Mouse (Mus musculus): ENCODE measurements around the gene Vps8.
A peak's percentile ranks its signal among the peaks of the same experiment; 100 is the strongest.

Gene Vps8

DNA sequence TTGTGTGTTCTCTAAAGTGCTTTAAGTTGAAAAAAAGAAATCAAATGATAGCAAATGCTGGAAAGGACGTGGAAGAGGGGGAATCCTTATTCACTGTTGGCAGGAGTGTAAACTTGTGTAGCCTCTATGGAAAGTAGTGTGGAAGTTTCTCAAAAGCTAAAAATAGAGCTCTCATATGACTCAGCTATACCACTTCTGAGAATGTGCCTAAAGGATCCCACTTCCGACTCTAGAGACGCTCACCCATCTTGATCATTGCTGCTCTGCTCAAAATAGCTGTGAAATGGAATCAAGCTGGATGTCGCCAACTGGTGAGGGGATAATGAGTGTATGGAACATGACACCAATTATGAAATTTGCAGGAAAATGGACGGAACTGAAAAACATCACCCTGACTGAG is 264.5 kb downstream of the Vps8 start:
- no peak for DNase-seq

DNA sequence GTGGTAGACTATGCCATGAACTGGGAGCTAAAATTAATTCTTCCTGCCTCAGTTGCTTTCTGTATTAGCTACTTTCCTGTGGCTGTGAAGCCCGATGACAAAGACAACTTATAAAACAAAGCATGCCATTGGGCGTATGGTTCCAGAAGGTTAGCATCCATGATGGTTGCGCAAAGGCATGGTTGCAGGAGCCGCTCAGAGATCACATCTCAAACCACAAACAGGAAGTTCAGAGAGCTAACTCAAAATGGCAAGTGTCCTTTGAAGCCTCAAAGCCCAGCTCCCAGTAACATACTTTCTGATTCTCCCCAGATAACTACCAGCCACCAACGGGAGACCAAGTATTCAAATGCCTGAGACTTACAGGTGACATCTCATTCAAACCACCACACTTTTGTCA is 266.2 kb downstream of the Vps8 start:
- no peak for DNase-seq

DNA sequence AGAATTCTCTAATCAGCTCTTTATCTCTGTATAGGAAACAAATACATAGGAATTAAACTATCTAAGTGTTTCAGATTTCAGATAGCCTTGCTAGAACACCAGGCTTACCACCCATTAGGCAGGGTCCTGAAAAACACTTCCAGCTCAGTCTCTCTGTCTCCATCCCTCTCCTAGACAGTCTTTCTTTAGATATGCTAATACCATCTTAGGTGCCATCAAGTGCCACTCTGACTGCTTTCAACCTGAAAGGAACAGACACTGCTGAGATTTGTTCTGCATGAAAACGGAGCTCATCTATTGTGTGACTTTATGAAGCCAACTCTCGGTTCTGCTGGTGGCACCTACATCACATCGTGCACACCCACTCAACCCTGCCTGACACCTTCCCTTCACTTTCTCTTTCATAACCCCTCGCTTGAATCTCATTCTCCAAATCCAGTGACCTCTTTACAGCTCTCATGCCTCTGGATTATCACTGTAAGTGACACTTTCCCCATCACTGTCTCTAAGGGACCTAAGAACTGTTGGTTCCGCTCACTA is 267.4 kb downstream of the Vps8 start:
- DNase-seq: no peak

DNA sequence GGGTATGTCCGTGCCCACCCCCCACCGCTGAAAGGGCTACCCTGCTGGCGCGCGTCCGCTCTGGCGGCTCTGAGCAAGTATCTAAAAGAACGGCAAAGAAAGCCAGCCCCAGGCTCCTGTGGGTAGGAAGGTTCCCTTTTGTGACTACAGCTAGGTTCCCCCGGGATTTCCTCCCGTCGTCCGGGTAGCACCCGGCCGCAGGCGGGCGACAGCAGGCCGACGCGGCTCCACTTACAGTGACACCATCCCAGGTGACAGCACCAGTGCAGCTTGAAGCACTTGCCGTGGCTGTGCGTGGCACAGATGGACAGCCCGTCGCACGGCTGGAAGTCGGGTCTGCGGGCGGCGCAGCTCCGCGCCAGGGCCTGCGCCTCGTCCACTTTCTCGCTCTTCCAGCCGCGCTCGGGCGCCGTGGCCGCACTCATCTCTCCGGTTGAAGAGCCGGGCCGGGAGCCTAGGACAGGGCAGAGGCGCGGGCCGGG is 271.1 kb downstream of the Vps8 start:
- DNase-seq: peak; percentile 17 to 42
